Mouse (Mus musculus): ENCODE data around the gene Igf2bp2. TPM values are rescaled to one million over a fixed set of nuclear protein-coding genes. Genes with fewer than 3 reads are reported as not detected.

The Igf2bp2 gene
- total and polyA plus RNA-seq, 2 experiments from 2014 or later = 5.5 to 8.7 TPM

- no peak for TF ChIP-seq CTCF (IDR thresholded peaks at IDR 0.05)
- no peak for ATAC-seq (ENCODE audit: low FRiP score)
These were observed 10.1 kb downstream of the Igf2bp2 start for GRCm38 (mm10) chr16:22152941-22153444.

GRCm38 (mm10) chr16:22151706-22152315 lies 11.3 kb downstream of the Igf2bp2 start:
- Histone ChIP-seq H3K4me3 (ENCODE audit: low read depth, low read length) (no peak overlapping the region), H3K27me3 (ENCODE audit: insufficient read depth, low read length) (no peaks in the 10 kb centered on the region), H3K36me3 (ENCODE audit: insufficient read depth, low read length) (no peaks in the 10 kb centered on the region), H3K9ac (replicated peaks; ENCODE audit: low read length, poor library complexity, severe bottlenecking) (0 out of 2 replicates have a peak overlapping the region, but pooled peaks have one; percentile 13), H3K27ac (ENCODE audit: low read depth, low read length) (no peak overlapping the region), H3K4me1 (ENCODE audit: insufficient read depth, low read length) (no peaks in the 10 kb centered on the region), H3K9me3 (ENCODE audit: low read length) (no peaks in the 10 kb centered on the region), H3K4me2 (ENCODE audit: low read depth, low read length, poor library complexity, severe bottlenecking) (no peak overlapping the region)
- DNase-seq (ENCODE audit: low spot score) = no peak
- TF ChIP-seq CTCF (IDR thresholded peaks at IDR 0.05) = no peak
- ATAC-seq (ENCODE audit: low FRiP score) = no peak
- 18% methylated on average over 9 of the region's 11 CpGs for WGBS

More at GRCm38 (mm10) chr16:22152941-22153444, 10.1 kb downstream of the Igf2bp2 start:
- no peak overlapping the region for H3K9ac ChIP-seq (replicated peaks; ENCODE audit: low read length, poor library complexity, severe bottlenecking)
- WGBS = 97% methylated on average over 11 of the region's 11 CpGs
- H3K36me3 ChIP-seq (ENCODE audit: insufficient read depth, low read length) = no peaks in the 10 kb centered on the region
- H3K4me1 ChIP-seq (ENCODE audit: insufficient read depth, low read length) = no peaks in the 10 kb centered on the region
- H3K9me3 ChIP-seq (ENCODE audit: low read length) = no peaks in the 10 kb centered on the region
- no peak for DNase-seq (ENCODE audit: low spot score)
- H3K4me2 ChIP-seq (ENCODE audit: low read depth, low read length, poor library complexity, severe bottlenecking) = no peak overlapping the region
- H3K4me3 ChIP-seq (ENCODE audit: low read depth, low read length) = no peak overlapping the region
- H3K27me3 ChIP-seq (ENCODE audit: insufficient read depth, low read length) = no peaks in the 10 kb centered on the region
- no peak overlapping the region for H3K27ac ChIP-seq (ENCODE audit: low read depth, low read length)

GRCm38 (mm10) chr16:22150421-22150820 lies 12.7 kb downstream of the Igf2bp2 start:
- Histone ChIP-seq H3K4me2 (ENCODE audit: low read depth, low read length, poor library complexity, severe bottlenecking) (no peak overlapping the region), H3K4me1 (ENCODE audit: insufficient read depth, low read length) (no peaks in the 10 kb centered on the region), H3K9me3 (ENCODE audit: low read length) (no peaks in the 10 kb centered on the region), H3K9ac (replicated peaks; ENCODE audit: low read length, poor library complexity, severe bottlenecking) (no peak overlapping the region), H3K36me3 (ENCODE audit: insufficient read depth, low read length) (no peaks in the 10 kb centered on the region), H3K4me3 (ENCODE audit: low read depth, low read length) (no peak overlapping the region), H3K27me3 (ENCODE audit: insufficient read depth, low read length) (no peaks in the 10 kb centered on the region), H3K27ac (ENCODE audit: low read depth, low read length) (no peak overlapping the region)
- TF ChIP-seq CTCF (IDR thresholded peaks at IDR 0.05) = no peak
- whole genome bisulfite sequencing = 40% methylated on average over 2 of the region's 2 CpGs
- ATAC-seq (ENCODE audit: low FRiP score) (no peak), DNase-seq (ENCODE audit: low spot score) (no peak)

- Histone ChIP-seq H3K9ac (replicated peaks; ENCODE audit: low read length, poor library complexity, severe bottlenecking) (no peak overlapping the region), H3K9me3 (ENCODE audit: low read length) (no peaks in the 10 kb centered on the region), H3K27me3 (ENCODE audit: insufficient read depth, low read length) (no peaks in the 10 kb centered on the region), H3K4me1 (ENCODE audit: insufficient read depth, low read length) (no peaks in the 10 kb centered on the region), H3K36me3 (ENCODE audit: insufficient read depth, low read length) (no peaks in the 10 kb centered on the region), H3K4me3 (ENCODE audit: low read depth, low read length) (no peak overlapping the region), H3K4me2 (ENCODE audit: low read depth, low read length, poor library complexity, severe bottlenecking) (no peak overlapping the region), H3K27ac (ENCODE audit: low read depth, low read length) (no peak overlapping the region)
- DNase-seq (ENCODE audit: low spot score) (no peak), ATAC-seq (ENCODE audit: low FRiP score) (no peak)
- 38% methylated on average over 10 of the region's 10 CpGs for WGBS
- TF ChIP-seq CTCF (IDR thresholded peaks at IDR 0.05) = no peak
These were observed 13.3 kb downstream of the Igf2bp2 start for GRCm38 (mm10) chr16:22149659-22150345.

GRCm38 (mm10) chr16:22149076-22149475 lies 14.0 kb downstream of the Igf2bp2 start:
- 16% methylated on average over 2 of the region's 2 CpGs for WGBS
- no peak for ATAC-seq (ENCODE audit: low FRiP score)

GRCm38 (mm10) chr16:22147131-22147530 lies 16.0 kb downstream of the Igf2bp2 start:
- Histone ChIP-seq H3K4me1 (ENCODE audit: insufficient read depth, low read length) (no peaks in the 10 kb centered on the region), H3K9me3 (ENCODE audit: low read length) (no peaks in the 10 kb centered on the region), H3K9ac (replicated peaks; ENCODE audit: low read length, poor library complexity, severe bottlenecking) (no peak overlapping the region), H3K4me2 (ENCODE audit: low read depth, low read length, poor library complexity, severe bottlenecking) (no peak overlapping the region), H3K27me3 (ENCODE audit: insufficient read depth, low read length) (no peaks in the 10 kb centered on the region), H3K36me3 (ENCODE audit: insufficient read depth, low read length) (no peaks in the 10 kb centered on the region), H3K4me3 (ENCODE audit: low read depth, low read length) (no peak overlapping the region), H3K27ac (ENCODE audit: low read depth, low read length) (no peak overlapping the region)
- no peak for ATAC-seq (ENCODE audit: low FRiP score)
- 68% methylated on average over 1 of the region's 1 CpGs for WGBS
- TF ChIP-seq CTCF (IDR thresholded peaks at IDR 0.05) = no peak
- no peak for DNase-seq (ENCODE audit: low spot score)

More at GRCm38 (mm10) chr16:22149076-22149475, 14.0 kb downstream of the Igf2bp2 start:
- DNase-seq (ENCODE audit: low spot score) = no peak
- Histone ChIP-seq H3K27ac (ENCODE audit: low read depth, low read length) (no peak overlapping the region), H3K9me3 (ENCODE audit: low read length) (no peaks in the 10 kb centered on the region), H3K4me2 (ENCODE audit: low read depth, low read length, poor library complexity, severe bottlenecking) (no peak overlapping the region), H3K27me3 (ENCODE audit: insufficient read depth, low read length) (no peaks in the 10 kb centered on the region), H3K36me3 (ENCODE audit: insufficient read depth, low read length) (no peaks in the 10 kb centered on the region), H3K9ac (replicated peaks; ENCODE audit: low read length, poor library complexity, severe bottlenecking) (no peak overlapping the region), H3K4me3 (ENCODE audit: low read depth, low read length) (no peak overlapping the region), H3K4me1 (ENCODE audit: insufficient read depth, low read length) (no peaks in the 10 kb centered on the region)
- no peak for TF ChIP-seq CTCF (IDR thresholded peaks at IDR 0.05)
